Mouse (Mus musculus): Measurements from ENCODE around the gene Mmp8.

GRCm38 (mm10) chr9:7545471-7545870, 12.8 kb upstream of the Mmp8 start:
- TF ChIP-seq EP300 (IDR thresholded peaks at IDR 0.05), result peak; percentile 68
- TF ChIP-seq CTCF (IDR thresholded peaks at IDR 0.05), result no peak
